Mouse (Mus musculus) heart, embryonic 15.5 days (tissue): ENCODE data around the gene Cdh4. TPM values are rescaled to one million over a fixed set of nuclear protein-coding genes. Genes with fewer than 3 reads are reported as not detected.

Source experiments
- ATAC-seq: fragments of 200-750 bp; cut with Nextera tagmentation; replicated peaks from 2 replicates; pipeline ENCODE4 v1.8.0; 2017; ENCODE audit warnings: low read depth, moderate TSS enrichment; ENCODE audit not compliant: insufficient number of reproducible peaks, insufficient read depth, low FRiP score
- H3K27ac ChIP-seq: fragments of 300-500 bp; sonication (generic); 2 replicates; pipeline ENCODE4 v1.5.1; 2015; ENCODE audit warnings: mild to moderate bottlenecking, inconsistent platforms
- H3K27me3 ChIP-seq: fragments of 300-500 bp; sonication (generic); 2 replicates; pipeline ENCODE4 v1.6.1; 2015; ENCODE audit warnings: inconsistent platforms
- H3K36me3 ChIP-seq: fragments of 300-500 bp; sonication (generic); 2 replicates; pipeline ENCODE4 v1.6.1; 2015; ENCODE audit warnings: mild to moderate bottlenecking, inconsistent platforms
- H3K4me1 ChIP-seq: fragments of 300-500 bp; sonication (generic); replicated peaks from 2 replicates; pipeline ENCODE4 v1.6.1; 2015; ENCODE audit warnings: inconsistent platforms
- H3K4me2 ChIP-seq: fragments of 300-500 bp; sonication (generic); 2 replicates; pipeline ENCODE4 v1.6.1; 2015; ENCODE audit warnings: inconsistent platforms, mild to moderate bottlenecking, moderate library complexity
- H3K4me3 ChIP-seq: fragments of 300-500 bp; sonication (generic); 2 replicates; pipeline ENCODE4 v1.5.1; 2015; ENCODE audit warnings: mild to moderate bottlenecking, inconsistent platforms
- H3K9ac ChIP-seq: fragments of 300-500 bp; sonication (generic); 2 replicates; pipeline ENCODE4 v1.6.1; 2015; ENCODE audit warnings: mild to moderate bottlenecking, inconsistent platforms
- H3K9me3 ChIP-seq: fragments of 300-500 bp; sonication (generic); replicated peaks from 2 replicates; pipeline ENCODE4 v1.6.1; 2016; ENCODE audit warnings: inconsistent platforms
- WGBS: fragments of 180-500 bp; shearing (Covaris S2); methylation state at CpG from one replicate; pipeline ENCODE4 v1.1.7; 2015; ENCODE audit warnings: mixed read lengths; 5-methylcytosine and 5-hydroxymethylcytosine counted together
- polyA plus RNA-seq: library from polyadenylated mRNA; unstranded; fragments of >200 nt; fragmentation: Nextera tagmentation; extraction: Ambion mirVana; gene quantifications from 2 replicates; pipeline ENCODE4 v1.2.1, GENCODE M21; 2015

The Cdh4 gene
- polyA plus RNA-seq, 1 experiment from 2014 or later = 1.4 TPM

DNA sequence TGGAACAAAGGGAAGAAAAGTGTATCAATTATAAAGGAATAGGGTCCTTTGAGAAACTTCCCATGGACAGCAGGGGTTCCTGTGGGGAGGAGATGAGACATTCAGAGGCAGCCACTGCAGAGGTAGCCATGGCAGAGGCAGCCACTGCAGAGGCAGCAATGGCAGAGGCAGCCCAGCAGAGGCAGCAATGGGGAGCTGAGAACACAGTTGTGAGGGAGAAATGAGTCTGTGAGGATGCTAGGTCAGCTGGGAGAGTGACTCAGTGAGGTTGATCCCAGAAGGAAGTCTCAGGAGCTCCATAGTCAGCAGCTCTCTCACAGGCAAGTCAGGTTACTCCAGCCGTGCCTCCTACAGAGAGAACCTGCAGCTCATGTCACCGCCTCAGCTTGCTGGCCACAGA is 266.9 kb downstream of the Cdh4 start:
- no peak for ATAC-seq
- H3K4me3 ChIP-seq = no peak overlapping the region
- 69% methylated on average over 2 of the region's 2 CpGs for WGBS

DNA sequence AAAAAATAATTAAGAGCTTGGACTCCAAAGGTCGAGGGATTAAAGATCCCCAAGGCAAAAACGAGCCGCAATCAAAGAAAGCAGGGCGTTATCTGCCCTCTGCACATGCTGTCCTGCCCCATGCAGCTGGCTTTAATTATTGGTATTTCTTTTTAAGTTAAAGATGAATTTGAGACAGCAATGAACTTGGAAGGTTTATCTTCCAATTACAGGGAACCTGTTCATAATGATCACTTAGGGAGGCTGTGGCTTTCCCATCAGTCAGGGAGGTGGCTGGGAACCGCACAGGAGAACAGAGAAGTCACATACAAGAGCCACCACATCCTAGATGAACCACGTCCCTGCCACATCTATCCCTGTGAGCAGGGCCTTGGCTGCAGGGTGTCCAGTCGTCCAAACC is 270.5 kb downstream of the Cdh4 start:
- 65% methylated on average over 7 of the region's 7 CpGs for WGBS
- no peak for ATAC-seq

More for the DNA sequence above, 266.9 kb downstream of the Cdh4 start:
- Histone ChIP-seq H3K36me3 (no peaks in the 10 kb centered on the region), H3K27ac (no peak overlapping the region), H3K9ac (no peak overlapping the region), H3K4me1 (no peaks in the 10 kb centered on the region), H3K9me3 (no peaks in the 10 kb centered on the region), H3K27me3 (peaks cover 5% of the 10 kb centered on the region; the same call in 1 of the 2 replicates), H3K4me2 (no peak overlapping the region)

DNA sequence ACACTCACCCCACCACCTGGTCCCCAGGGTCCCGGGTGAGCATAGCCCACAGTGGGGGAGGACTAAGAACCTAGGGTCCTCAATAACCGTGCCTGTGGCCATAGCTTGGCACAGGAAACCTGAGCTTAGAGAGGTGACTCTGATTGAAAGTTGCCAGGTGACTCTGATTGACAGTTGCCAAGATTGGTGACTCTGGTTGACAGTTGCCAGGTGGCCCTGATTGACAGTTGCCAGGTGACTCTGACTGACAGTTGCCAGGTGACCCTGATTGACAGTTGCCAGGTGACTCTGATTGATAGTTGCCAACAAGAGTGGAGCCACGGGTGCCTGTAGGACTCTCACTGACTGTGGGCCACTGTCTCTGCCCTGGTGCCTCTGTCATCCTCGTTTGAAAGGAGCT is 271.1 kb downstream of the Cdh4 start:
- peaks cover 5% of the 10 kb centered on the region; the same call in 1 of the 2 replicates for H3K27me3 ChIP-seq
- H3K9ac ChIP-seq = no peak overlapping the region
- no peaks in the 10 kb centered on the region for H3K36me3 ChIP-seq
- no peak for ATAC-seq
- H3K4me1 ChIP-seq = no peaks in the 10 kb centered on the region
- no peaks in the 10 kb centered on the region for H3K9me3 ChIP-seq
- 59% methylated on average over 4 of the region's 4 CpGs for WGBS
- no peak overlapping the region for H3K27ac ChIP-seq
- no peak overlapping the region for H3K4me3 ChIP-seq
- no peak overlapping the region for H3K4me2 ChIP-seq

More for the DNA sequence above, 270.5 kb downstream of the Cdh4 start:
- peaks cover 5% of the 10 kb centered on the region; the same call in 1 of the 2 replicates for H3K27me3 ChIP-seq
- no peak overlapping the region for H3K4me2 ChIP-seq
- H3K9me3 ChIP-seq = no peaks in the 10 kb centered on the region
- H3K36me3 ChIP-seq = no peaks in the 10 kb centered on the region
- H3K4me1 ChIP-seq = no peaks in the 10 kb centered on the region
- no peak overlapping the region for H3K27ac ChIP-seq
- no peak overlapping the region for H3K4me3 ChIP-seq
- no peak overlapping the region for H3K9ac ChIP-seq

DNA sequence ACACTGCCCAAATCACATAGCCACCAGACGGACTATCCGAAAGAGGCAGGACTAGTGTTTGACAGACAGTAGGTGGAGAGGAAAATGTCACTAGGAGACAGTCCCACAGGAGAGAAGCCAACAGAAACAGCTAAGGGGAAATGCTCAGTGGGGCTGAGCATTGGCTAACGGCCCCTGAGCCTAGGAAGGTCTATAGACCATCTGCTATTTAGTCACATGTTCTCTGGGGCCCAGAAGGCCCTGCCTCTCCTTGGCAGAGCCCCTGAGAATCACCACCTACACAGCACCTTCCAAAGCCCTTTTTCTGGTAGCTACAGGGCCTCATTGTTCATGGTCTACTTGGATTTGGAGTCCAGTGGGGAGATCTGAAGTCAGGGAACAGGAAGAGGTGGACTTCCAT is 271.9 kb downstream of the Cdh4 start:
- Histone ChIP-seq H3K27me3 (peaks cover 5% of the 10 kb centered on the region; the same call in 1 of the 2 replicates), H3K4me2 (no peak overlapping the region), H3K9me3 (no peaks in the 10 kb centered on the region), H3K27ac (no peak overlapping the region), H3K4me3 (no peak overlapping the region), H3K4me1 (no peaks in the 10 kb centered on the region), H3K36me3 (no peaks in the 10 kb centered on the region), H3K9ac (no peak overlapping the region)
- 66% methylated on average over 3 of the region's 3 CpGs for WGBS
- ATAC-seq = no peak

DNA sequence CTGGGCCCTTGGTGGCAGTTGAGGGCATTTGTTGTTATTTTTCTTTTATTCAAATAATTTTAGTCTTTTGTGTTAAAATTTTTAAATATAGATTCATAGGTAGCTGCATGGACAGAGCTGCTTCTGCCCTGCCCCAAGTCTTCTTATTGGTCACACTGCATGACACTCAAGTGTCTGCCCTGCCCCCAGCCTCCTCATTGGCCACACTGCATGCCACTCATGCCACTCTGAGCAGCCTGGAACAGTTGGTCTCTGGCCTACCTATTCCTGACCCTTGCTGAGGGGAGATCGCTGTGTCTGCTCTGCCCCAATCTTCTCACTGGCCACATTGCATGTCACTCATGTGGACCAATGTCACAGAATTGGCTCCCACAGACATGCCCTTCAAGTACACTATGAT is 273.1 kb downstream of the Cdh4 start:
- no peak overlapping the region for H3K4me2 ChIP-seq
- no peak overlapping the region for H3K9ac ChIP-seq
- no peak overlapping the region for H3K27ac ChIP-seq
- no peaks in the 10 kb centered on the region for H3K36me3 ChIP-seq
- H3K4me3 ChIP-seq = no peak overlapping the region
- peaks cover 5% of the 10 kb centered on the region; the same call in 1 of the 2 replicates for H3K27me3 ChIP-seq
- no peaks in the 10 kb centered on the region for H3K9me3 ChIP-seq
- 94% methylated on average over 1 of the region's 1 CpGs for WGBS
- ATAC-seq = no peak
- H3K4me1 ChIP-seq = no peaks in the 10 kb centered on the region

DNA sequence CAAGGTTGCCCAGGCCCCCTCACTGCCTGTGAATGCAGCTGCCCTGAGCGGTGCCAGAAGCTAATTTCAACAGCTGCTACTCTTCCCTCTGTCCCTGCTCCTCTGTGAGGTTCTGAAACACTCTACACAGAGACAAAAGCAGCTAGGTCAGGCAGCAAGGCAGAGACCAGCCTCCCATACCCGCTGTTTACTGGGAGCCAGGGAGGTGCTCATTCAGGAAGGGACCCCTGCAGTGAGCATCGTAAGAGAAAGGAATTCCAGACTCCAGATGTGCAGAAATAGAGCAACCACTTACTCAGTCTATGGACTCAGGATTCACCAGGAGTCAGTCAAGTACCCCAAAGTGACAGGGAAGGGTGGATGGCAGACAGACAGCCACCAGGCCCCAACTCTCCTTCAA is 278.1 kb downstream of the Cdh4 start:
- no peaks in the 10 kb centered on the region for H3K36me3 ChIP-seq
- no peaks in the 10 kb centered on the region for H3K4me1 ChIP-seq
- ATAC-seq = no peak
- H3K27ac ChIP-seq = no peak overlapping the region
- H3K9ac ChIP-seq = no peak overlapping the region
- no peaks in the 10 kb centered on the region for H3K27me3 ChIP-seq
- no peak overlapping the region for H3K4me2 ChIP-seq
- H3K4me3 ChIP-seq = no peak overlapping the region
- no peaks in the 10 kb centered on the region for H3K9me3 ChIP-seq
- 49% methylated on average over 3 of the region's 3 CpGs for WGBS

DNA sequence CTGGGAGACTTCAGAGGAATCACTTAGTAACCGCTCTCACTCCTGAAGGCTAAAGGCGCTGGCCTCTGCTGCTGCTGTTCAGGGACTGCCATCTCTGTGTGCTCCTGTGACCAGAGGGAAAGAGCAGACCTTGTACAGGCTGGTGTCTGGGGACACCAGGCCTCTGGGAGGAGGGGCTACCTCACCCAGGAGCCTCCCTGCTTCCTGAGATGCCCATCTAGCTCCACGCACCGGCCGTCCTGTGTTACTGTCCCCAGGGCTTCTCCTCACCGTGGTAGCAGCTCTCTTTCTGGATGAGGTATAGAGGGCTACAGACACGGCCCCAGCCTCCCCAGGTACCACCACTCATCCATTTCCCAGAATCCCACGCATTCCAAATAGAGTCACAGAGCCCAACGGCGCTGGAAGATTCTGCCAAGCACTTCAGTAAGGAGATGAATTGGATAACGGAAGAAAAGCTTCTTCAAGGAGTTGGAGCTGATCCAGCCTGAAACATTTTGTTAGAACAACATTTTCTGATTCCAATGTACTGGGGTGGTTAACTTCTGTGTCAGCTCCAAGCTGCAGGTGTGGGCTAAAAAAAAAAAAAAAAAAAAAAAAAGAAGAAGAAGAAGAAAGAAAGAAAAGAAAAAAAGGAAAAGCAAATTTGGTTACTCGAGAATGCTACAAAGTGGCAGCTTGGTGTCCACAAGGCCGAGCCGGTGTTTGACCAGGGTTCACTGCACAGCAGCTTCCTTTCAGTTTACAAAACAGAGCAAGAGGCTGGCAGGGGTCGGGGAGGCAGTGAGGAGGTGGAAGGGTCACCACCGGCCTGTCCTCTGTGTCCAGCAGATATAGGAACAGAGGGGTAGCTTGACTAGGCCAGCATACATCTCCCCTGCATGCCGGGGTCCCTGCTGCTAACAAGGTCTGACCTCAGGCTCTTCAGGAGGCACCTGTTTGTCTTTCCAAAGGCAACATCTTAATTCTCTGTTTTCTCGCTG is 279.6 kb downstream of the Cdh4 start:
- ATAC-seq = no peak
- Histone ChIP-seq H3K4me1 (no peaks in the 10 kb centered on the region), H3K4me3 (no peak overlapping the region), H3K27me3 (no peaks in the 10 kb centered on the region), H3K4me2 (no peak overlapping the region), H3K9me3 (no peaks in the 10 kb centered on the region), H3K9ac (no peak overlapping the region), H3K27ac (no peak overlapping the region), H3K36me3 (no peaks in the 10 kb centered on the region)
- 61% methylated on average over 18 of the region's 18 CpGs for WGBS

DNA sequence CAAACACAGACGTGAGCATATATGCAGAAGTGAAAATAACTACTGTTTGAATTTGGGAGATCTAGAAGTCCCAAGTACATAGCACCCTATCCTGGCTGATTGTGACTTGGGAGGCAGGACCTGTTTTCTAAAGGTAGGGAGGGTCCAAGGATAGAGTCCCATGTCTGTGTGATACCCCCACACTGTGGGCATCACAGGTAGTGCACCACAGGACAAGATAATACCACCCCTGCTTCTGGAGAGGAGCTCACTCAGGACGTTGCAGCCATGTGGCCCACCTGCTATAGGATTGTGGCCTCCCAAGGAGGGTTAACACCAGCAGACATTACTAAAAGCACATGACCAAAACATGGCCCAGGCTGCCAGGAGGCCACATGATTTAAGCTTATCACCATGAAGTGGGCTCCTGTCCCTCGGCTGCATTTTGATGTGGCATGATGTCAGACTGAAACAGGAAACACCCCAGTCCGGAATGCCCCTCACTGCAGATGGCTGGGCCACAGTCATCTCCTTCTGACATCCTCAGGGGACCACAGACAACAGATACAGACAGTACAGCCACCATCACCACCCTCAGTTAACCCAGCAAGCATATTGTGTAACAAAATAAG is 280.6 kb downstream of the Cdh4 start:
- Histone ChIP-seq H3K9ac (no peak overlapping the region), H3K9me3 (no peaks in the 10 kb centered on the region), H3K36me3 (no peaks in the 10 kb centered on the region), H3K4me3 (no peak overlapping the region), H3K27me3 (no peaks in the 10 kb centered on the region), H3K4me1 (no peaks in the 10 kb centered on the region), H3K27ac (no peak overlapping the region), H3K4me2 (no peak overlapping the region)
- ATAC-seq = no peak
- 34% methylated on average over 4 of the region's 4 CpGs for WGBS

DNA sequence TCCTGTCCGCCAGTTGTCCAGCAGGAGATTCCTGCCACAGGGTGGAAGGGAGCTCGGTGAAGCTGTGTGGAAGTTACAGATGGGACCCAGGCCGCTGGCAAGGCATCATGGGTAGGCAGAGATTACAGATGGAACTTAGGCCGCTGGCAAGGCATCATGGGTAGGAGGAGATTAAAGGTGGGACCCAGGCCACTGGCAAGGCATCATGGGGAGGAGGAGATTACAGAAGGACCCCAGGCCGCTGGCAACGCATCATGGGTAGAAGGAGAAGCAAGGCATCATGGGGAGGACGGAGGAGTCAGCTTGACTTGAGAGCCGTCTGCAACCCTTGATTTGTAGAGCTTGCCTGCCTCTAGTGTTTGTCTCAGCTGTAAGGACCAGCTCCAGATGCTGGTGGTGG is 281.2 kb downstream of the Cdh4 start:
- WGBS = 87% methylated on average over 8 of the region's 8 CpGs
- Histone ChIP-seq H3K27ac (no peak overlapping the region), H3K9ac (no peak overlapping the region), H3K9me3 (no peaks in the 10 kb centered on the region), H3K36me3 (no peaks in the 10 kb centered on the region), H3K27me3 (no peaks in the 10 kb centered on the region), H3K4me2 (no peak overlapping the region), H3K4me1 (no peaks in the 10 kb centered on the region), H3K4me3 (no peak overlapping the region)
- no peak for ATAC-seq

DNA sequence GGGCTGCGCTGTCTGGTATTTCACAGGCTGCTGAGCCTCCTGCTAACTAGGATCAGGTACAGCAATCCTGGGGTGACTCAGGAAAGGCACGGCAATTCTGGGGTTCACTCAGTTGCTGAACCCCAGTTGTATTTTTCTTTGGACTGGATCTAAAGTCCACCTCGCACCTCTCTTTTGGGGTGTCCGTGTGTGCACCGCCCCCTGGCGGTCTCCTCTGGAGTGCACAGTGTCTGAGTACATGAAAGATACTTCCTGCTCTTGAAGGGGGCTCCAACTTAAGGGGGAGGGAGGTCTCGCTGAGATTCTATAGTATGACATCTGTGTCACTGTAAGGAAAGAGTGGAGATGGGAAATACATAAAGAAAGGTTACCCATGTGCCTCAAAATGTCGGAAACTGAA is 286.8 kb downstream of the Cdh4 start:
- 53% methylated on average over 8 of the region's 8 CpGs for WGBS
- no peak for ATAC-seq
- no peak overlapping the region for H3K4me2 ChIP-seq

DNA sequence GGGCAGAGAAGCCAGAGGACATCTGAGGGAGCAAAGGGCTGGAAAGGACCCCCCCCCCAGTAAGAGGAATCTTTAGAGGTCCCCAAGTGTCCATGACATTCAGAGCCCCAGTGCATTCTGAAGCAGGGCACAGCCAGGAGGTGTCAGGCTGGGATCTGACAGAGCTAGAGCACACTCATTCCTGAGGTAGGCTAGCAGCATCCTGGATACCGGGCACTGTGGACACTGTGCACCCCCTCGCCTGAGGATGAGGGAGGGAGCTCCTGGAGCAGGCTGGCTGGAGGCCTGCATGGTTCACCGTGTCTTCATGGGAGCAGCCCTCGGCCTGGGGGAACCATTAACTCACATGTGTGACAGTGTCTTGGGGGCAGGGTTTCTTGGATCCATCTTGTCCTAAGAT is 287.6 kb downstream of the Cdh4 start:
- no peak for ATAC-seq
- 74% methylated on average over 4 of the region's 4 CpGs for WGBS
- H3K27me3 ChIP-seq = no peaks in the 10 kb centered on the region
- H3K36me3 ChIP-seq = no peaks in the 10 kb centered on the region
- H3K4me2 ChIP-seq = no peak overlapping the region
- H3K9ac ChIP-seq = no peak overlapping the region
- H3K4me1 ChIP-seq = no peaks in the 10 kb centered on the region
- no peaks in the 10 kb centered on the region for H3K9me3 ChIP-seq
- H3K27ac ChIP-seq = no peak overlapping the region
- H3K4me3 ChIP-seq = no peak overlapping the region

More for the DNA sequence above, 286.8 kb downstream of the Cdh4 start:
- H3K27ac ChIP-seq = no peak overlapping the region
- H3K9me3 ChIP-seq = no peaks in the 10 kb centered on the region
- H3K36me3 ChIP-seq = no peaks in the 10 kb centered on the region
- no peak overlapping the region for H3K9ac ChIP-seq
- H3K4me3 ChIP-seq = no peak overlapping the region
- H3K27me3 ChIP-seq = no peaks in the 10 kb centered on the region
- no peaks in the 10 kb centered on the region for H3K4me1 ChIP-seq
